Mouse (Mus musculus) limb, embryonic 12.5 days (tissue): ENCODE data around the gene Wwox. TPM values are rescaled to one million over a fixed set of nuclear protein-coding genes. Genes with fewer than 3 reads are reported as not detected.

Experiments used
- ATAC-seq: fragments of 200-750 bp; cut with Nextera tagmentation; 2 replicates; pipeline ENCODE4 v1.8.0; 2017; ENCODE audit warnings: low read depth, moderate TSS enrichment; ENCODE audit not compliant: insufficient number of reproducible peaks, insufficient read depth, low FRiP score, low TSS enrichment
- H3K27ac ChIP-seq: fragments of 300-500 bp; sonication (generic); 2 replicates; pipeline ENCODE4 v1.5.1; 2016; ENCODE audit warnings: mild to moderate bottlenecking, moderate library complexity
- H3K27me3 ChIP-seq: fragments of 300-500 bp; sonication (generic); 2 replicates; pipeline ENCODE4 v1.6.1; 2016; ENCODE audit warnings: mild to moderate bottlenecking, moderate library complexity
- H3K36me3 ChIP-seq: fragments of 300-500 bp; sonication (generic); 2 replicates; pipeline ENCODE4 v1.6.1; 2016; ENCODE audit warnings: mild to moderate bottlenecking, moderate library complexity
- H3K4me1 ChIP-seq: fragments of 300-500 bp; sonication (generic); replicated peaks from 2 replicates; pipeline ENCODE4 v1.6.1; 2016
- H3K4me2 ChIP-seq: fragments of 300-500 bp; sonication (generic); 2 replicates; pipeline ENCODE4 v1.6.1; 2016; ENCODE audit warnings: mild to moderate bottlenecking, moderate library complexity
- H3K4me3 ChIP-seq: fragments of 300-500 bp; sonication (generic); replicated peaks from 2 replicates; pipeline ENCODE4 v1.5.1; 2016; ENCODE audit warnings: mild to moderate bottlenecking
- H3K9ac ChIP-seq: fragments of 300-500 bp; sonication (generic); replicated peaks from 2 replicates; pipeline ENCODE4 v1.6.1; 2016; ENCODE audit warnings: mild to moderate bottlenecking, moderate library complexity
- H3K9me3 ChIP-seq: fragments of 300-500 bp; sonication (generic); 2 replicates; pipeline ENCODE4 v1.6.1; 2016; ENCODE audit warnings: mild to moderate bottlenecking, moderate library complexity
- WGBS: fragments of 180-500 bp; shearing (Covaris S2); methylation state at CpG from one replicate; pipeline ENCODE4 v1.1.7; 2016; 5-methylcytosine and 5-hydroxymethylcytosine counted together
- polyA plus RNA-seq: library from polyadenylated mRNA; unstranded; fragments of >200 nt; fragmentation: Nextera tagmentation; extraction: Ambion mirVana; gene quantifications from 2 replicates; pipeline ENCODE4 v1.2.1, GENCODE M21; 2016

Gene Wwox
- polyA plus RNA-seq, 1 experiment from 2014 or later, result 10.2 TPM

DNA sequence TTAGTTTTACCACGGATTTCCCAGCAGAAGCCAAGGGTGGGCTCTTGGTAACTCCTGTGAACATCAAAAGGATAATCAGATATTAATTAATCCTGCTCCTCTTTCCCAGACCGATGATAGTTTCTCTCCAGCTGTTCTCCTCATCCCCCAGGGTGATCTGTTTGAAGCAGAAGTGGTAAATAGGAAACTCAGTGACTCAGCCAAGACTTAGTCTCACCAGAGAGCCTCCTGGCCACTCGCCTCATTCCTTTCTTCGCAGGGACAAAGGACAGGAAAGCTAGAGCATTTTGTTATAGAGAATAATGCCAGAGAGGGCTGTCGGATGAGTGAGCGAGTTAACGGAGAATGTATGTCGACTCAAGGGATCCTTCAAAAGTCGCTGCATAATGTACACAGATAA lies 798.1 kb downstream of the Wwox start:
- Histone ChIP-seq H3K9me3 (no peaks in the 10 kb centered on the region), H3K36me3 (no peaks in the 10 kb centered on the region), H3K27me3 (peaks cover 15% of the 10 kb centered on the region; the same call in 1 of the 2 replicates), H3K9ac (no peak overlapping the region), H3K27ac (no peak overlapping the region), H3K4me1 (peaks cover 13% of the 10 kb centered on the region), H3K4me2 (no peak overlapping the region), H3K4me3 (no peak overlapping the region)
- no peak for ATAC-seq
- WGBS, result 77% methylated on average over 9 of the region's 9 CpGs

DNA sequence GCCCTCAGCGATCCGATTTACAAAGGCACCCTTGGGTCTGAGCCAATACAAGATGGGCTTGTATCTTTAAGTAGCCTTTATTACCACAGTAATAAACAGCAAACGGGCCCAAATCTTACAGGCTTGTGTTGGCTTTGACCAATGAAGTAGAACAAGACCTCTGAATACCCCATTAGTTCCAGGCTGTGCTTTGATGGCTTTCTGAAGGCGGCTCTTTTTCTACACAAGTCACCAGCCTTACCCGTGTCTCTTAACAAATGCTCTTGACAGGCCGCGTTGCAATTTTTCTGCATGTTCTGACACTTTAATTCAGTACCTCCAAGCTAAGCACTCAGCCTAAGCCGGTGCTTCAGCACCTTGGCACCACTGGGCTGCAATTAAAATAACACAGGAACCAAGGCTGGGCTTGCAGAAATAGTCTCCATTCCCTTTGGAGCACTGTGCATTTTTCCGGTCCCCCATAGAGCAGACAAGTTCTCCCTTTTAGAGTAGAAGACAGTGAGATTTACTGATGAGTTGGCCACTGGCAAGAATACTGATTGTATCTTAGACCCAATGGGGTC lies 804.1 kb downstream of the Wwox start:
- no peak overlapping the region for H3K4me2 ChIP-seq
- H3K27me3 ChIP-seq, result peaks cover 27% of the 10 kb centered on the region
- no peak overlapping the region for H3K4me3 ChIP-seq
- H3K9ac ChIP-seq, result no peak overlapping the region
- H3K9me3 ChIP-seq, result no peaks in the 10 kb centered on the region; the same call in 1 of the 2 replicates
- peaks cover 3% of the 10 kb centered on the region; the same call in 1 of the 2 replicates for H3K4me1 ChIP-seq
- H3K27ac ChIP-seq, result no peak overlapping the region
- H3K36me3 ChIP-seq, result no peaks in the 10 kb centered on the region
- 65% methylated on average over 9 of the region's 9 CpGs for WGBS
- ATAC-seq, result no peak

DNA sequence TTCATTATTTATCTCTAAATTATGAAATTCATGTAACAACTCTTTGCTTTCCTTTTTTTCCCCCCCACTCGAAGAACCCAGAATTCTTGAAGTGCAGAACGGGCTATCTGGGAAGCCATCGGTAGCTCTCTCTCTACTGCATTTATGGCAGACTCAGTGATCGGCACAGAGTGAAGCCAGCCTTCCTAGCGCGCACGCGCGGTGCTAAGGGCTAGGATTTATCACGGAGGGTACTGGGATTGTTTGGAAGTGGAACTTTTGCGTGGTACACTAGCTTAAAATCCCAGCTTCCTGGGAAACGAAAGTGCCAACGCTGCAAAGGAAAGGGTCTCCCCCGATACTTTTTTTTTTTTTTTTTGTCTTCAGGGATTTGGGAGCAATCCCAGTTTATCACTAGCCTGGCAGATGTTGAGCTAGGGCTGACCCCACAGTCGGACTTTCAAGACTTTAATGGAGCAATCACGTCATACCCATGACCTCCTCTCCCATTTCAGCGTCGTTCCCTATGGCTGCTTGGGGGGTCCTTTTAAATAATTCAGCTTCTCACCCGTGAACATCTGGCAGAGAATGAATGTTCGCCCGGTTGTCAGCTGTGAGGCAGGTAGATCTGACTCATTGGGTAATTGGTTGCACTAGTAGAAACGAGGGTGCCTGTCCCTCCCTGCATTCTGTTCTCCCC lies 810.4 kb downstream of the Wwox start:
- H3K36me3 ChIP-seq, result no peaks in the 10 kb centered on the region
- peak overlapping the region; percentile 6 for H3K4me3 ChIP-seq
- peak overlapping the region; percentile 46 for H3K4me2 ChIP-seq
- WGBS, result 27% methylated on average over 22 of the region's 22 CpGs
- peaks cover 51% of the 10 kb centered on the region for H3K27me3 ChIP-seq
- H3K9ac ChIP-seq, result no peak overlapping the region
- 0 out of 2 replicates have a peak overlapping the region, but pooled peaks have one; percentile 29 for H3K27ac ChIP-seq
- peaks cover 18% of the 10 kb centered on the region for H3K4me1 ChIP-seq
- peak; percentile 16; the same call in 1 of the 2 replicates for ATAC-seq
- no peaks in the 10 kb centered on the region; the same call in 1 of the 2 replicates for H3K9me3 ChIP-seq

DNA sequence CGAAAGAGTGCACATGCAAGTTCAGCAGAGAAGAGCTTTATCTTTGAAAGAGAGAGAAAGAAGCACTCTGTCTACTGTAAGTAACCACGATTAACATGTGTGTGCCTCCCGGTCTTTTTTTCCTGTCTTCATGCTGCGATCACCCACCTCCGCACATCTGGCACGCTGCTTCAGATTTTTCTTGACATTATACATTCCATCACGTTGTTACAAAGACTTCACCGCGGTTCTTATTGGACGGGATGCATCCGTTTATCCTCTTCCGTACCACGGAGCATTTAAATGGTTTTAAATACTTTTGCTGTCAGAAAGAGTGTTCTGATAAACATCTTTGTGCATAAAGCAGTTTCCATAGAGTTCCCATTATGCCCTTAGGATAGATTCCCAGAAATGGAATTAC lies 816.1 kb downstream of the Wwox start:
- Histone ChIP-seq H3K9me3 (no peaks in the 10 kb centered on the region), H3K4me2 (no peak overlapping the region), H3K9ac (no peak overlapping the region), H3K36me3 (no peaks in the 10 kb centered on the region), H3K27ac (no peak overlapping the region), H3K4me1 (peaks cover 34% of the 10 kb centered on the region), H3K27me3 (peaks cover 39% of the 10 kb centered on the region), H3K4me3 (no peak overlapping the region)
- 73% methylated on average over 13 of the region's 13 CpGs for WGBS
- ATAC-seq, result no peak

DNA sequence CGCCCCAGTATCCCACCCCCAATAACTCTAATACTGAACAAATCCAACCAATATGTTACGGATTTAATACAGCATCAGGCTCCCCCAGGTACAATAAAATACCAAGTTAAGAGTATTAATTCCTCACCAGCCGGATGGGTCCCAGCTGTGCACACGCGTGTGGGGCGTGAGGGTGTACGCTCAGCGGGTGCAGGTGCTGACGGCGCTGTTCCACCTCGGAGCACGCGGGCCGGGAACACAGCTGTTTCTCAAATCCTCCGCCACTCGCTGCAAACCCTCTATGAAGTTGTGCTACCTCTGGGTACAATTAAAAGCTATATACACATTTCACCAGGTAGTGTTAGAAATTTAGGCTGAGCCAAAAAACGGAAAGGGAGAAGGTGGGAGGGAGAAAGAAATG lies 818.0 kb downstream of the Wwox start:
- Histone ChIP-seq H3K27ac (no peak overlapping the region), H3K9me3 (no peaks in the 10 kb centered on the region), H3K9ac (no peak overlapping the region), H3K4me2 (no peak overlapping the region), H3K27me3 (peaks cover 32% of the 10 kb centered on the region), H3K36me3 (no peaks in the 10 kb centered on the region), H3K4me3 (no peak overlapping the region), H3K4me1 (peaks cover 31% of the 10 kb centered on the region)
- peak; percentile 88 for ATAC-seq
- WGBS, result 44% methylated on average over 17 of the region's 17 CpGs

DNA sequence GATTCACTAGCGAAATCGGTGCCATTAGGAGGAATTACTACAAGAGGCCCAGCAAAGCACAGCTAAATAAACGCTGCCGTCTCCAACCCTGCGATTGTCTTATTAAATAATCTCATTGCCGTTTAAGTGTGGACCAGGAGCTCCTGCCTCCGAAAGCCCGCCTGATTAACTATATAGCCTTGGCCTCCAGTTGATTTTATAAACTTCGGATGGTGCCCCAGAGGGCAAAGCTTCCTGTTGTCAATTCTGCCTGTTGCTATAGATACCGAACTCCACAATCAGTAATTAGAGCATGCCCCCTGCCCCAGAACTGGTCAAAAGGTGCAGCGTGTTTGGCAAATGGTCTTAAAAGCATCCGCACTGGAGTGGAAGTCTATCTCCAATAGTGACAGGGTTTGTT lies 820.4 kb downstream of the Wwox start:
- ATAC-seq, result no peak
- H3K36me3 ChIP-seq, result no peaks in the 10 kb centered on the region
- H3K9me3 ChIP-seq, result peaks cover 4% of the 10 kb centered on the region; the same call in 1 of the 2 replicates
- 41% methylated on average over 12 of the region's 12 CpGs for WGBS
- no peak overlapping the region for H3K4me2 ChIP-seq
- peaks cover 31% of the 10 kb centered on the region for H3K4me1 ChIP-seq
- H3K27ac ChIP-seq, result no peak overlapping the region
- H3K4me3 ChIP-seq, result no peak overlapping the region
- H3K9ac ChIP-seq, result no peak overlapping the region
- peaks cover 26% of the 10 kb centered on the region for H3K27me3 ChIP-seq

DNA sequence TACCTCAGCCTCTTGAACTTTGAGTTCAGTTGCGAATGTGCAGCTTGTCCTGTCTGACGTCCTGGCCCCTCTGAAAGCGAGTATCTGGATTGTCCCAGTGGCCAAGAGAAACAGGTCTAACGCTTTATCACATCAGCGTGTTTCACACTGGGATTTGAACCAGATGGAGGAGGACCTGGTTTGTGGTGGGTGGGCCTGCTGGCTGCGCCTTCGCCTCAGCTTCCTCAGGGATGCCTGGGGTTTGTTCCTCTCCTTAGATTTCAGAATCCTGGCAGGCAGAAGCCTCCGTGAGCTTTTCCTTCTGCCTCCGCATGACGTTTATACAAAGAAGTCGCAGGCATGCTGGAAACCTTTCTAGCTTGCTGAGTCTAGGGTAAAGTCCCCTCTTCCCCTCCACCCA lies 827.7 kb downstream of the Wwox start:
- Histone ChIP-seq H3K9ac (no peak overlapping the region), H3K27ac (no peak overlapping the region), H3K4me2 (no peak overlapping the region), H3K27me3 (peaks cover 11% of the 10 kb centered on the region; the same call in 1 of the 2 replicates), H3K36me3 (no peaks in the 10 kb centered on the region), H3K4me3 (no peak overlapping the region), H3K9me3 (peaks cover 4% of the 10 kb centered on the region; the same call in 1 of the 2 replicates), H3K4me1 (peaks cover 17% of the 10 kb centered on the region)
- 66% methylated on average over 11 of the region's 11 CpGs for WGBS
- no peak for ATAC-seq

DNA sequence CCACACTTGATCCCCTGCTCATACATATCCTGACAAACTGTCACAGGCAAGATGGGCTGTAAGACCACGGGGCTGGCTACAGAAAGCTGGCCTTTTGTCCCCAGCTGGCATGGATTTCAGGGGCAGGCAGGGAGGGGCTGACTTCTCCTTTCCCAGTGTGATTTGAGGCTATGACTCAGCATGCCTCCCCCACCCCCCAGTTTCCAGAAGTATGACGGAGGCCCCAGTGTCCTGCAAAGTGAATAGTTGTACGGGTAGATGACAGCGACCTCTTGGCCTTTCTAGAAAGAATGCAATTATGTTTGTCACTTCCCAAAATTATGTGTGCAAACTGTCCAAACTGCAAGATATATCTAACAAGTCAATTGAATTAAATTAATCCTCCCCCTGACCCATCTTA lies 830.1 kb downstream of the Wwox start:
- no peak overlapping the region for H3K4me3 ChIP-seq
- no peaks in the 10 kb centered on the region for H3K36me3 ChIP-seq
- no peak overlapping the region for H3K27ac ChIP-seq
- peaks cover under 1% of the 10 kb centered on the region; the same call in 1 of the 2 replicates for H3K9me3 ChIP-seq
- no peak overlapping the region for H3K9ac ChIP-seq
- peaks cover 21% of the 10 kb centered on the region for H3K4me1 ChIP-seq
- ATAC-seq, result no peak
- H3K27me3 ChIP-seq, result peaks cover 6% of the 10 kb centered on the region; the same call in 1 of the 2 replicates
- WGBS, result 37% methylated on average over 4 of the region's 4 CpGs
- no peak overlapping the region for H3K4me2 ChIP-seq

DNA sequence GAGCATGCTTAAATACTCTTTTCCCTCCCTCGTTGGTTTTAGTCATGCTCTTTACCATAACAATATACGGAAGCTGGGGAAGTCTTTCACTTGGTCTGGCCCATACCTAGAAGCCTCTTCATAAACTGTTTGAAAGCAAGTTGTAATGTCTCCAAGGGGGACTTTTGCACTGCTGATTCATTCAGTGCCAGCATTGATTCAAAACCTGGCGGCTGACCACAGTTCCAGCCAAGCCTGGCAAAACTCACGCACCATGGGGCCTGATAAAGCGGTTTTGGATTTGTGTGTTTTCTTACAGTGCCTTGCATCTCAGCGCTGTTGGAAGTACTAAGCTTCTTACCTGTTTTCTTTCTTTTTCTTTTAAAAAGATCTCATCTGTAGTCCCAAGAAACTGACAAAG lies 834.5 kb downstream of the Wwox start:
- Histone ChIP-seq H3K27ac (no peak overlapping the region), H3K4me1 (peaks cover 21% of the 10 kb centered on the region), H3K36me3 (no peaks in the 10 kb centered on the region), H3K9me3 (no peaks in the 10 kb centered on the region), H3K9ac (no peak overlapping the region), H3K4me2 (no peak overlapping the region), H3K27me3 (no peaks in the 10 kb centered on the region), H3K4me3 (no peak overlapping the region)
- WGBS, result 88% methylated on average over 6 of the region's 6 CpGs
- ATAC-seq, result no peak

DNA sequence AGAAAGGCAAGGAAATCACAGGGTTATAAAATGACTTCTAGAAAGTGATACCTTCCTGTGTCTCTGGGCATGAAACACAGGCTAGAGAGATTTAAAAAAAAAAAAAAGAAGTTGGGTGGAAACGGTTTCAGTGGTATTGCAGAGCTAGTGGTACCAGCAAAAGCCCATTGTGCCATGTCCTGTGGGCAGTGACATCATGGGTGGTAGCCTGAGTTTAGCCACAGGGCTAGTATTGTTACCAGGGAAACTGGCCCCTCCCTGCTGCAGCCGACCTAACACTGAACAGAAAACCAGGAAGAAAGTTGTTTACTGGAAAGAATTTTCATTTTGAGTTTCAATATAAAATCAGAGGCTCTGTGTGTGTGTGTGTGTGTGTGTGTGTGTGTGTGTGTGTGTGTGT lies 836.8 kb downstream of the Wwox start:
- ATAC-seq, result no peak
- 64% methylated on average over 2 of the region's 2 CpGs for WGBS
- Histone ChIP-seq H3K9me3 (0 out of 2 replicates have a peak, but pooled peaks cover under 1% of the 10 kb centered on the region), H3K4me2 (no peak overlapping the region), H3K27me3 (no peaks in the 10 kb centered on the region), H3K27ac (no peak overlapping the region), H3K9ac (no peak overlapping the region), H3K36me3 (no peaks in the 10 kb centered on the region), H3K4me3 (no peak overlapping the region), H3K4me1 (peaks cover 10% of the 10 kb centered on the region; the same call in 1 of the 2 replicates)

DNA sequence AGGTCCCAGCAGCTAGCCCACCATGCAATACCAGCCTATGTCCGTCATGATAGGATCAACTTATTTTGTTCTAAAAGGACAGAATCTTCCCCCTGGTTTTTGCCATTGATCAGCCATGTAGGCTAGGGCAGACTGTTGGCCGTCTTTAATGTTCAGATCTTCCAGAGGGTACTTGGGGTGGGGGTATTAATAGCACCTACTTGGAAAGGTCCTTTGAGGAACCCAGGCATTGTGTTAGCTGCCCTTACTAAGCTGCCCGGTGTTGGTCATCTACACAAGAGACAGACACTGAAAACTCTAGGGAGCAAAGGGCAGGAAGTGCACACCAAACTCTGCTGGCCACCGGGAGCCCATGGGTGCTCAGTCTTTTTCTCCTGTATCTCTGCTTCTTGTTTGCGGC lies 838.8 kb downstream of the Wwox start:
- 93% methylated on average over 5 of the region's 5 CpGs for WGBS
- ATAC-seq, result no peak
- Histone ChIP-seq H3K27me3 (no peaks in the 10 kb centered on the region), H3K27ac (no peak overlapping the region), H3K4me1 (no peaks in the 10 kb centered on the region), H3K4me2 (no peak overlapping the region), H3K9me3 (peaks cover 5% of the 10 kb centered on the region; the same call in 1 of the 2 replicates), H3K36me3 (no peaks in the 10 kb centered on the region), H3K9ac (no peak overlapping the region), H3K4me3 (no peak overlapping the region)
